Mouse (Mus musculus) gastrocnemius, postnatal 14 days (tissue): Measurements from ENCODE around the gene Fbxo21. TPM values are rescaled to one million over a fixed set of nuclear protein-coding genes. Genes with fewer than 3 reads are reported as not detected.
A peak's percentile ranks its signal among the peaks of the same experiment; 100 is the strongest.

ENCODE experiments used
- DNase-seq: peaks from one replicate; pipeline ENCODE4 v3.0.0; 2021; ENCODE audit warnings: mixed read lengths
- intact Hi-C: fragments of 180-260 bp; cut with DNase I; formaldehyde crosslinking; loops from one replicate; pipeline ENCODE4 v1.15.1; 2025; ENCODE audit warnings: low total_unique reads
- total RNA-seq, 2 experiments: library from RNA; stranded (reverse); gene quantifications; 2 replicates each; pipeline ENCODE4 v1.2.3; 2021

Gene Fbxo21
- total RNA-seq, 2 experiments from 2014 or later: 9.5 to 13.4 TPM

- intact Hi-C loops: no loop called here
- no peak for DNase-seq
Measured at GRCm38 (mm10) chr5:118010872-118011271, 34.3 kb downstream of the Fbxo21 start.

GRCm38 (mm10) chr5:118011796-118012195, 35.3 kb downstream of the Fbxo21 start:
- intact Hi-C loops: no loop called here
- no peak for DNase-seq

- intact Hi-C loops: no loop called here
- peak; percentile 51 for DNase-seq
Measured at GRCm38 (mm10) chr5:118015028-118015427, 38.5 kb downstream of the Fbxo21 start.

GRCm38 (mm10) chr5:118015669-118016068, 39.1 kb downstream of the Fbxo21 start:
- no peak for DNase-seq
- intact Hi-C loops: no loop called here

- no peak for DNase-seq
- intact Hi-C loops: no loop called here
Measured at GRCm38 (mm10) chr5:118017527-118017926, 41.0 kb downstream of the Fbxo21 start.

GRCm38 (mm10) chr5:118019905-118020304, 43.4 kb downstream of the Fbxo21 start:
- no peak for DNase-seq
- intact Hi-C loops: no loop called here

- DNase-seq: no peak
- intact Hi-C loops: no loop called here
Measured at GRCm38 (mm10) chr5:118023053-118023452, 46.5 kb downstream of the Fbxo21 start.

- no peak for DNase-seq
- intact Hi-C loops: no loop called here
Measured at GRCm38 (mm10) chr5:118025880-118026279, 49.4 kb downstream of the Fbxo21 start.

GRCm38 (mm10) chr5:118026343-118026742, 49.8 kb downstream of the Fbxo21 start:
- intact Hi-C loops: no loop called here
- no peak for DNase-seq

- intact Hi-C loops: no loop called here
Measured at GRCm38 (mm10) chr5:118027101-118027697, 50.7 kb downstream of the Fbxo21 start.

GRCm38 (mm10) chr5:118027698-118028190, 51.2 kb downstream of the Fbxo21 start, which contains the start of gene Tesc:
Gene Tesc, plus strand, starts transcription at chr5:118027743.
- no peak for DNase-seq
- intact Hi-C loops: no loop called here

More at GRCm38 (mm10) chr5:118027101-118027697, 50.7 kb downstream of the Fbxo21 start:
- no peak for DNase-seq

- intact Hi-C loops: no loop called here
- no peak for DNase-seq
Measured at GRCm38 (mm10) chr5:118028191-118029034, 51.9 kb downstream of the Fbxo21 start.

- no peak for DNase-seq
- intact Hi-C loops: no loop called here
Measured at GRCm38 (mm10) chr5:118029035-118029408, 52.5 kb downstream of the Fbxo21 start.

- no peak for DNase-seq
- intact Hi-C loops: no loop called here
Measured at GRCm38 (mm10) chr5:118029420-118029819, 52.9 kb downstream of the Fbxo21 start.

GRCm38 (mm10) chr5:118030022-118030675, 53.6 kb downstream of the Fbxo21 start:
- intact Hi-C loops: no loop called here
- no peak for DNase-seq

GRCm38 (mm10) chr5:118031059-118031458, 54.5 kb downstream of the Fbxo21 start:
- intact Hi-C loops: no loop called here
- DNase-seq: no peak

- intact Hi-C loops: no loop called here
- DNase-seq: no peak
Measured at GRCm38 (mm10) chr5:118031508-118031907, 55.0 kb downstream of the Fbxo21 start.

GRCm38 (mm10) chr5:118033328-118033727, 56.8 kb downstream of the Fbxo21 start:
- DNase-seq: no peak

GRCm38 (mm10) chr5:118033740-118034139, 57.2 kb downstream of the Fbxo21 start:
- intact Hi-C loops: no loop called here
- DNase-seq: no peak

More at GRCm38 (mm10) chr5:118033328-118033727, 56.8 kb downstream of the Fbxo21 start:
- intact Hi-C loops: no loop called here

- intact Hi-C loops: no loop called here
- no peak for DNase-seq
Measured at GRCm38 (mm10) chr5:118034632-118035031, 58.1 kb downstream of the Fbxo21 start.
